Mouse (Mus musculus) ovary, postnatal 14 days (tissue): ENCODE data around the gene Slc17a3.

Experiments
- DNase-seq: peaks from one replicate; pipeline ENCODE4 v3.0.0; 2022; ENCODE audit warnings: low spot score

The Slc17a3 gene

DNA sequence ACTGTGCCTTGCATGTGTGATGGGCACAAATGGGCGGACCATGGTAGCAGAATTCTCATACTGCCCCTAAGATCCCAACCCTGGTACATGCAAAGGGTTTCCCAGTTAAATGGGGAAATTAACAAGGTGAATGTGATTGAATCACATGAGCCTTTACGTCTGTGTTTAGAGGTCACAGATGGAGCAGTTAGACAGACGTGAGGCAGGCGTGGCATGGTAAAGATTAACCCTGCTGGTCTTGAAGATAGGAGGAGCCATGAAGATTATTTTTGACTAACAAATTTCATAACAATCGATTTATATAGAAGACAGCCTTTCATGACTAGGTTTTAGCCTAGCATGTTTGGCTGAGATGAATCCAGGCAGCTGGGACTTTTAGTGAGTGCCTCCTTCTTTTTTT lies 33.9 kb downstream of the Slc17a3 start:
- DNase-seq, result no peak

DNA sequence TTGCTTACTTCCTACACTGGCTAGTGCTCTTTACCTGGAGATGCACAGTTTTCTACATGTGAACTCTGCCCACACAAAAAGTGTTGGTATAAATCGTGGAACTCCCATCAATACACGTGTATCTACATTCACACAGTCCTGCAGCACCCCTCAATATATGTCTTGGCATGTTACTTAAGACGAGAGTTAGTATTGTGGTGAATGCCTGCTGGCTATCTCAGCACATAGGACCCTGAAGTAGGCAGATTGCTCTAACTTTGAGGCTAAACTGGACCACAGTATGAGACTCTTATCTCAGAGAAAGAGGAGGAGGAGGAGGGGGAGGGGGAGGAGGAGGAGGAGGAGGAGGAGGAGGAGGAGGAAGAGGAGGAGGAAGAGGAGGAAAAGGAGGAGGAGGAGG lies 39.9 kb downstream of the Slc17a3 start:
- no peak for DNase-seq

DNA sequence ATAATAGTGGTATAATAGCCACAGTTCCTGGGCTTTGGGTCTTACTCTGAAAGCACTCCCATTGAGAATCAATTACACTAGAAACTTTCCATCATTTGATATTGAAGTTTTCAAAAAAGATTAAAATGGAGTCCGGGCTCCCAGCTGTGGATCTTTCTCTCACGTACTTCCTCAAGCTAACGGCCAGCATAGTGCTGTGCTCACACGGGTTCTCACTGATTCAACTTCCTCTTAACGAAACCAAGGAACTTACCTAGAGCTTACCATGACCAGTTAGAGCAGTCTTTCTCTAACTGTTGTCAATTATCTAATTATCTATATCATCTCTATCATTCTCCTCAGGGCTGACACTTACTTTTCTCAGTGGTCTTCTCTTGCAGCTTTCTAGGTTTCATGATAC lies 40.4 kb downstream of the Slc17a3 start:
- no peak for DNase-seq

DNA sequence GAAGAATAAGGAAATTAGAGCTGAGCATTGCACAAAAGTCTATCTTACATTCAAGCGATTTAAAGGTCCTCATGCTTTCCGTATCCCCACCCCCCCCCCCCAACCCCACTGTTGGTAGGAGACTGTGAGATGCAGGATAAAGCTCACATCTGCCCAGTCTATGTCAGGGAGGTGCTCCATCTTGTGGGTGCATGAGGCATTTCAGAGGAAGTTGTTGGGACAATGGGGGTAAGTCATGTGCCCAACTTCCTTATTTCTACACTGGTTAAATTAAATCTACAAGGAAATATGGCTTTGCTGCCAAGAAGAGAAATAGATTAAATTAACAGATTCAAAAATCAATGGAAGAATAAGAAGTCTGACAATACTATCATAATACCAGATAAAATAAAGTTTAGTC lies 46.3 kb downstream of the Slc17a3 start:
- no peak for DNase-seq

DNA sequence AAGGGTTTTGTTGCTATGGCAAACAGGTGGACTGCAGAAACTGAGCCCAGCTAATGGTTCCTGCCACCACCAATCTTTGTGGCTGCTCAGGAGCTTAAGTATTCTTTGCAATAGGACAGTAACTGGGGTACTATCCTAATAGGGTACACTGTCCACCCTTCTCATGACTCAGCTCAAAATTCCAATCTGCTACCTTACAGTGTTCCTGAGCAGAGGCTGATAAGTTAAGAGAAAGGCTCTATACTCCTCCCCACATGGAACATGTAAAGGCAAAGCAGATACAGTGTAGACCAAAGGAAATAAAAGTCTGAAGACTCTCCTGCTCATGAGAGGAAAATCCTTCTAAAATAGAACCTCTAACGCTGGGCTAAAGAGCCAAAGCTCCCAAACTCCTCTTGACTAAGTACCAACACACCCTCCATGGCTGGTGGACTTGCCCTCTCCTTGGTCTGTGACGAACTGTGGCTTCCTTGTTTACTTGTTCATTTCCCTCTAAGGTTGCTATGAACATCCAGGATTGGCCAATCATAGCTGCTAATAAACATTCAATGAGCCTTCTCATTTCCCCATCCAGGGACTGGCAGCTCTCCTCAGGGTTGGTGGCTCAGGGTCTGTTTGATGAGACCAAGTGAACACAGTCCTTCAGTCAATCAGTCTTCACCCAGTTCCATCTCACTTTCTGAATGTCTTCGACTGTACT lies 47.9 kb downstream of the Slc17a3 start:
- no peak for DNase-seq

DNA sequence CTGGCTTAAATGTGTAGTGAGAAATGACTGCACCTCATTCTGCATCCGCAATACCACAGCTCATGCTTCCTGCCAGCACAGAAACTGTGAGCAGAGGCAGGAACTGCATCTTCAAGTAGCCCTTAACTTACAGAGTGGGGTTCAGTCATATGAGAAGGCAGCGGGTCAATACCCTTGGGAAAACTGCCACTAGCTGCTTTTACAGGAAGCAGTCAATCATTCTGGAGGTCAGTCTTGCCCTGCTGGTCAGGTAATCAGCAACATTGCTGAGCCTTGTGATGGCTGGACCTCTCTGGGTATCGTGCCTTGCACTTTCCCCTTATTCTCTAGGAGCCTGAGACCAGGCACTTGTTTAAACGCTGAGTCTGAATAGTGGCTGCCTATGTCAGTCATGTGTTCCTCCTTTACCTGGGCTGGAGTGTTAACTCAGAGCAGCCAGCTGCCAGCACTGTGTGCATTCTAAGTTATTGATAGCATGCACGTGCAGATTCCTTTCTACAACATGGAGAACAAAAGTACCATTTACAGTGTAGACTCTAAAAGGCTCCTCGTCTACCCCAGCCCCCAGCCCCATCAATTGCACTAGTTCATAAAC lies 49.9 kb downstream of the Slc17a3 start:
- DNase-seq, result no peak

DNA sequence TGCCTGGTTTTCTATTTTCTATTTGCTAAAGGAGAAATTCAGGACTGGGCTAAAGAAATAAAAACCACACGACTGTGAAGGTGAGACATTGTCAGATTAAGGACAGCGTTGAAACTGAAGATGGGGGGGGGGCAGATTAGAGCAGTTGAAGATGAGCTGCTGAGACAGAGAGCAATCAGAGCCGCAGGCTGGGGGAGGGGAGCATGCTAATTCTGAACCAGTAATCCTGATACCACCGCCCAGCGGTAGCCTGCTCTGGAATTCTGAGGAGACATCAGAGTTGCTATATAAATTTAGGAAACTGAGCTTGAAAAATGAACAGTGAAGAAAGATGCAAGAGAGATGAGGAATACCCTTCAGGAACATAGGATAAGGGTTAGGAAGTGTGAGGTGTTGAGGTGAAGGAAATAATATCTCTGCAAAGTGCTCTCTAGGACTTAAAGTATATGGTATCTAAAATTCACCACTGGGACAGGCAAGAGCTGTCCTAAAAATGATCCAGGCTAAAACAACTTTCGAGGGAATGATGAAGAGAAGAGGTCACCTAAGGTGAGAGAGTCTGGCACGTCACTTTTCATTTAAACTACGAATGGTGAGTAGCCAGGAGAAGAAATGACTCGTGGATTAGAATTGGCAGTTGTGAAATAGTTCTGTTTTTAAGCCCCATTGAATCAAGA lies 53.5 kb downstream of the Slc17a3 start:
- DNase-seq, result no peak

DNA sequence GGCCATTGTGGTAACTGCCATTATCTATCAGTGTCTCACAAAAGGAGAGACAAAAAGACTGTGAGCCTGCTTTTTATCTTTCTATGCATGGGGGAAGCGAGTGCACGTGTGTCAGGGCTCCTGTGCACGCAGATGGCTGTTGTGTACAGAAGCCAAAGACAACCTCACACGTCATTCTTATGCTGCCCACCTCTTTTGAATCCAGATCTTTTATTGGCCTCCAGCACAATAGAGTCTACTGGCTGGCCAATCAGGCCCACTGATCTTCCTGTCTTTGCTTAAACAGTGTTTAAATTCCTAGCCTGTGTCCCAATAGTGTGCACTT lies 54.0 kb downstream of the Slc17a3 start:
- no peak for DNase-seq

DNA sequence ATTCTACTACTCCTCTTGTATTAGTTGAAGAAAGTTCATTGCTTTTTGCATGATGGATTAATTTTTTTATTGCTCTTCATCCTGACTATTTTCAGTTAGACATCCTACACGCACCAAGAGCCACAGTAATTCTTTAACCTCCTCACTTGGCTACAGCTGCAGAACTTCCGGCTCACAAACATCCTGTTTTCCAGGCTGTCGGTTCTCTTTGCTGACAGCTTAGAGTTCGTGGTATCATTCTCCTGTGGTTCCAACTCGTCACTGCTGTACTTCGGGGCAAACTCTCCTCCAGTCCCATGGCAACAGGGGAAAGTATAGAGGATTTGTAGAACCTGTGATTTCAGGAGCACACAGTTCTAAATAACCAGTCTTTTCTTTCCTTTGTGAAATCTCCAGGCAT lies 59.0 kb downstream of the Slc17a3 start:
- no peak for DNase-seq

DNA sequence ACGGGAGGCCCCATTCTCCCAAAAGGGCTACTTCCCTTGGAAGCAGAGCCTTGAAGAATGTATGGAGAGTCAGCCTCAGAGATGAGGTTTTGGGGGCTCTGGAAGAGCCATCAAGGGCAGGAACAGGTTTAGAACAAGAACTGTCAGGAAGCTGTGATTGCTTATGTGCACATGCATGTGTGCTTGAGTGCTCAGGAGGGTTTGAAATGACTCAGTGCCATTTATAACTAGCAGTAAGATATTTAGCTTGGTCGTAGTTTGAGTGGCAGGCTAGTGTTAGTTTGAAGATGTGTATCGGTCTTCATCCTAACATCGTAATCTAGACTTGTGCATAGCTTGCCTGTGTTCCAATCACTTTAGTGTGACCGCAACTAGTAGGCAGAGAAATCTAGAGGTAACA lies 67.7 kb downstream of the Slc17a3 start:
- DNase-seq, result no peak

DNA sequence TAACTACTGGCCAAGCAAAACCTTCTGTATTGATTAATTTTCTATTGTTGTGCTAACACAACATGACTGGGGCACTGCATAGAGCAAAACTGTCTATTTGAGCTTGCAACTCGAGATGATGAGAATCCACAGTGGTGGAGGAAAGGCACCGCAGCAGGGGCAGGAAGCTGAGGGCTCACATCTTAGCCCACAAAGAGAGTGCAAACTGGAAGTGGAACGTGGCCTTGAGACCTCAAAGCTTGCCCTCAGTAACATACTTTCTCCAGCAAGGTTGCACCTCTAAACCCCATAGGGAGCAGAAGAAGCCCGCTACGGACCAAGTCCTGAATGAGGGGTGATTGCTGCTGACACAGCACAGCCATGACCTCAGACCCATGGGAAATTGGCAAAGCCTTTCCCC lies 70.9 kb downstream of the Slc17a3 start:
- no peak for DNase-seq
